8 mouse cellular contexts compared by ENCODE assay signal in genomic region chr17:32536867-32537250, GRCm38 (mm10). TPM values are rescaled to one million over a fixed set of nuclear protein-coding genes. Genes with fewer than 3 reads are reported as not detected.
A peak's percentile ranks its signal among the peaks of the same experiment; 100 is the strongest.
DNase-seq lines count a peak whose midpoint lies in the region; ATAC-seq and TF ChIP-seq lines count a peak whose summit lies in the region.

No protein-coding gene starts in this region.

- no peak for TF ChIP-seq EP300 in heart, postnatal 0 days (IDR thresholded peaks at IDR 0.05; ENCODE audit: low read depth)

- H3K9ac ChIP-seq in heart, postnatal 0 days (replicated peaks; ENCODE audit: low read depth, low read length) = peak overlapping the region; percentile 37
- no peak overlapping the region for H3K9ac ChIP-seq in liver, embryonic 16.5 days (ENCODE audit: low read depth, low read length)

- no peaks in the 10 kb centered on the region for H3K36me3 ChIP-seq in heart, postnatal 0 days (replicated peaks; ENCODE audit: control insufficient read depth, insufficient read depth, low read length)
- H3K36me3 ChIP-seq in liver, embryonic 16.5 days (ENCODE audit: control insufficient read depth, insufficient read depth) = no peaks in the 10 kb centered on the region

- 52% methylated on average over 5 of the region's 5 CpGs for WGBS in heart, postnatal 0 days
- 50% methylated on average over 5 of the region's 5 CpGs for WGBS in liver, embryonic 16.5 days (ENCODE audit: insufficient replicate concordance)

- H3K4me3 ChIP-seq in layer of hippocampus, adult 2 months = peak overlapping the region; percentile 52
- H3K4me3 ChIP-seq in heart, postnatal 0 days (ENCODE audit: low read depth, low read length) = peak overlapping the region; percentile 50
- H3K4me3 ChIP-seq in liver, embryonic 16.5 days (ENCODE audit: low read depth, low read length) = peak overlapping the region; percentile 42

- no peaks in the 10 kb centered on the region for H3K27me3 ChIP-seq in heart, postnatal 0 days (ENCODE audit: control insufficient read depth, insufficient read depth, low read length)
- no peaks in the 10 kb centered on the region for H3K27me3 ChIP-seq in liver, embryonic 16.5 days (ENCODE audit: control insufficient read depth, insufficient read depth, low read depth, low read length)

- H3K27ac ChIP-seq in layer of hippocampus, adult 2 months = no peak overlapping the region; the same call in 1 of the 2 replicates
- H3K27ac ChIP-seq in heart, postnatal 0 days (ENCODE audit: low read depth) = peak overlapping the region; percentile 74
- no peak overlapping the region for H3K27ac ChIP-seq in liver, embryonic 16.5 days (ENCODE audit: low read length)

- H3K4me2 ChIP-seq in heart, postnatal 0 days (ENCODE audit: low read depth, low read length) = peak overlapping the region; percentile 73
- H3K4me2 ChIP-seq in liver, embryonic 16.5 days (ENCODE audit: low read depth, low read length) = peak overlapping the region; percentile 43

- no peak for TF ChIP-seq CTCF in layer of hippocampus, adult 2 months (conservative IDR thresholded peaks at IDR 0.05)
- TF ChIP-seq CTCF in heart, postnatal 0 days (IDR thresholded peaks at IDR 0.05; ENCODE audit: low read depth) = no peak

- 0 out of 2 replicates have a peak, but pooled peaks have one; percentile 22 for ATAC-seq in heart, postnatal 0 days (ENCODE audit: insufficient read depth, low read depth)
- no peak for ATAC-seq in liver, embryonic 16.5 days (ENCODE audit: low read depth)

- H3K4me1 ChIP-seq in heart, postnatal 0 days (ENCODE audit: control insufficient read depth, insufficient read depth) = peaks cover 21% of the 10 kb centered on the region; the same call in 1 of the 2 replicates
- no peaks in the 10 kb centered on the region for H3K4me1 ChIP-seq in liver, embryonic 16.5 days (ENCODE audit: control insufficient read depth, low read depth, low read length)

- no peak for DNase-seq in layer of hippocampus, adult 2 months (ENCODE audit: low spot score in 2 of 2)
- DNase-seq in layer of hippocampus, adult 18-20 months (ENCODE audit: low spot score in 2 of 2) = no peak
- DNase-seq in cerebellum, postnatal 14 days = peak; percentile 40 to 53
- no peak for DNase-seq in heart, postnatal 0 days (ENCODE audit: low spot score)
- DNase-seq in urinary bladder, adult 18-20 months (ENCODE audit: low spot score in 2 of 2) = no peak
- no peak for DNase-seq in c-Kit-positive CD71-positive TER-119-positive erythroid progenitor cells, embryonic 14.5 days (ENCODE audit: low spot score)
- DNase-seq in urinary bladder, postnatal 10 days (ENCODE audit: low spot score) = no peak

- no peaks in the 10 kb centered on the region for H3K9me3 ChIP-seq in heart, postnatal 0 days (replicated peaks; ENCODE audit: control insufficient read depth, low read length)
- H3K9me3 ChIP-seq in liver, embryonic 16.5 days (replicated peaks; ENCODE audit: control insufficient read depth, low read length) = no peaks in the 10 kb centered on the region

RNA-seq across cellular contexts. Expression of gene Cyp4f16, which starts 0.5 kb away (rescaled TPM):
- 1 to 10 TPM; 8.7 to 8.8 TPM for total RNA-seq in layer of hippocampus, adult 2 months (2021)
- 1 to 10 TPM; 5.2 to 6.0 TPM for total RNA-seq in layer of hippocampus, adult 18-20 months (2021)
- 17.6 and 18.7 TPM in 2 replicates for total RNA-seq in heart, postnatal 0 days (2014; rRNA removed; ENCODE audit: low replicate concordance)
- 15.8 and 16.2 TPM in 2 replicates for polyA plus RNA-seq in heart, postnatal 0 days (2015; fragmentation: Nextera tagmentation; extraction: Ambion mirVana)
- 4.4 and 4.6 TPM in 2 replicates for polyA plus RNA-seq in liver, embryonic 16.5 days (2015; fragmentation: Nextera tagmentation; extraction: Ambion mirVana)

RNA-seq across cellular contexts. Expression of gene Cyp4f17, which starts 31.0 kb away (rescaled TPM):
- 1 to 10 TPM; 3.2 to 4.4 TPM for total RNA-seq in layer of hippocampus, adult 2 months (2021)
- total RNA-seq in layer of hippocampus, adult 18-20 months (2021) = 1 to 10 TPM; 2.7 to 4.4 TPM
- total RNA-seq in heart, postnatal 0 days (2014; rRNA removed; ENCODE audit: low replicate concordance) = 5.0 and 16.1 TPM in 2 replicates
- polyA plus RNA-seq in heart, postnatal 0 days (2015; fragmentation: Nextera tagmentation; extraction: Ambion mirVana) = 5.9 and 6.1 TPM in 2 replicates
- 0.62 and 0.87 TPM in 2 replicates for polyA plus RNA-seq in liver, embryonic 16.5 days (2015; fragmentation: Nextera tagmentation; extraction: Ambion mirVana)

Comparison
In these comparisons a context has a peak if more than half of its experiments do, and no peak if none do; other contexts are left out.
1. DNase-seq: peak in cerebellum, postnatal 14 days (2 of 2); none in layer of hippocampus, adult 2 months (0 of 2), layer of hippocampus, adult 18-20 months (0 of 2), heart, postnatal 0 days (single experiment), urinary bladder, adult 18-20 months (0 of 2), c-Kit-positive CD71-positive TER-119-positive erythroid progenitor cells, embryonic 14.5 days (single experiment) and urinary bladder, postnatal 10 days (single experiment).
2. Peak in every context shown above with its lines, with median percentiles within 50 percentile points of each other: H3K4me3 ChIP-seq.